Mouse (Mus musculus): ENCODE results near the gene Camkk1.
A peak's percentile ranks its signal among the peaks of the same experiment; 100 is the strongest.

The Camkk1 gene

GRCm38 (mm10) chr11:73014831-73015344, 3.9 kb upstream of the Camkk1 start:
- no peak for DNase-seq (ENCODE audit: extremely low read depth, low read depth, low spot score)

DNA sequence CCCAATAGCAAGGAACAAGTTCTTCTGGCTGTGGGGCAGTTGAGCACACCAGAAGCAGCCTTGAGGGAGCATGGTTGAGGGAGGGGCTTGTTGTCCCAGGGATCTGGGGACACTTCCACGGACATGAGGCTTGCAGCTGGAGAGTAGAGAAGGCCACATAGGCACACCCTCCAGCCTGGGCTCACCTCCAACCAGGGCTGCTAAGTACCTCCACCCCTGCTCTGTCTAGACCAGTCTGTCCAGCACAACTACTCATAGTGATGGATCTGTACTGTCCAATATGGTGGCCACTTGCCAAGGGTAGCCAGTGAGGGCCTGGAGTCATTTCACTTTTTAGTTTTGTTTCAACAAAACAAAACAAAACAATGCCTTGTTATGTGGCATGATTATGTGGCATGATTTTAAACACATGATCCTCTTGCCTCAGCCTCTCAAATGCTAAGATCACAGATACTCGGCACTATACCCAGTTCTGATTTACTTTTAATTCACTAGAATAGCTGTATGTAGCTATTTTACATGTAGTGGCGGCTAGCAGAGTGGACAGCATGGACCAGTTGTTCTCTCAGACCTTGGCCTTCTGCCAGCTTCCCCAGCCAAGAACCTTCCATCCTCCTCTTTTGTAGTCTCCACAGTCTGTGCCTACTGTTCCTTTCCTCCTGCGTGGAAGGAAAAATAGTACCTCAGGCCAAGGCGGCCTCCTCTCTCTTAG, 3.3 kb upstream of the Camkk1 start:
- DNase-seq (ENCODE audit: extremely low read depth, low read depth, low spot score), result no peak

DNA sequence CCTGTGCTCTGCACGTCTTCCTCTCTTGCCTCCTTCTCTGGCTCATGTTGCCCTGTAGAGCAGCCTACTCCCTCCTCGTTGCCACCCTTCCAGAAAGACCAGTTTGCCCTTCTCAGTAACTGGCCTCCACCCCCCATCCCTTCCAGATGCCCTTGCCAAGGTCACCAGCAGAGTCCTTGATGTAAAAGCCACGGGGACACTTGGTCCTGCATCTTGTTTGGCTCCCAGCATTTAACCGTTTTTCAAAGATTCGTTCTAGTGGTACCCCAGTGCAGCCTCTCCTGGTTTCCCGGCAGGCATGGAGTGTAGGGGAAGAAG, 2.7 kb upstream of the Camkk1 start:
- no peak for DNase-seq (ENCODE audit: extremely low read depth, low read depth, low spot score)

DNA sequence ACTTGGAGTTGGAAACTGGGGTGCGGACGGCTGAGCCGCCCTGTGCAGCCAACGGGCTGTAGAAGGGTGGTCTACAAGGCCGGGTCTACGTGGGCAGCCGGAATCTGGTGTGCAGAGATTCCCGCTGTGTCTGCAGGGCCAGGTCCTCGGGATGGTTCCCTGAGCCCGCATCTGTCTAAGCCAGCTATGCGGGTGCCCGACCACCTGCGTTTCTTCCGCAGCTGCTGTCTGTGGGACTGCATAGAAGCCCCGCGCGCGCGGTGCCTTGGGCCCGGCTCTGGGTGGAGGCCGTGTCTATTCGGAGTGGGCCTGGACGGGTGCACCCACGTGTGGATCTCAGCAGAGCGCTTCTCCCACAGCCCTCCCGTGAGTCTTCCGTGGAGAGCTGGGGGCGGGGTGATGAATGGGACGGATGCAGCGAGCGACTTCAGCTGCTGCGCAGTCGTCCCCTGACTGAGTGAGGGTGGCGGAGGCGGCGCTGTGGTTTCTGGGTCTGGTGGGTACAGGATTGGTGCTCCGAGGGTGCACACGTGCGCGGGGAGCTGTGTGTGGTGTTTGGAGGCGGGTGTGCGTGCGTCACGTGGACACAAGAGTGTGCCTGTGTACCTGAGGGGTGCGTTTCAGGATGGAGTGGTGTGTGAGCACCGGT, 463 bp downstream of the Camkk1 start:
- DNase-seq (ENCODE audit: extremely low read depth, low read depth, low spot score), result no peak

DNA sequence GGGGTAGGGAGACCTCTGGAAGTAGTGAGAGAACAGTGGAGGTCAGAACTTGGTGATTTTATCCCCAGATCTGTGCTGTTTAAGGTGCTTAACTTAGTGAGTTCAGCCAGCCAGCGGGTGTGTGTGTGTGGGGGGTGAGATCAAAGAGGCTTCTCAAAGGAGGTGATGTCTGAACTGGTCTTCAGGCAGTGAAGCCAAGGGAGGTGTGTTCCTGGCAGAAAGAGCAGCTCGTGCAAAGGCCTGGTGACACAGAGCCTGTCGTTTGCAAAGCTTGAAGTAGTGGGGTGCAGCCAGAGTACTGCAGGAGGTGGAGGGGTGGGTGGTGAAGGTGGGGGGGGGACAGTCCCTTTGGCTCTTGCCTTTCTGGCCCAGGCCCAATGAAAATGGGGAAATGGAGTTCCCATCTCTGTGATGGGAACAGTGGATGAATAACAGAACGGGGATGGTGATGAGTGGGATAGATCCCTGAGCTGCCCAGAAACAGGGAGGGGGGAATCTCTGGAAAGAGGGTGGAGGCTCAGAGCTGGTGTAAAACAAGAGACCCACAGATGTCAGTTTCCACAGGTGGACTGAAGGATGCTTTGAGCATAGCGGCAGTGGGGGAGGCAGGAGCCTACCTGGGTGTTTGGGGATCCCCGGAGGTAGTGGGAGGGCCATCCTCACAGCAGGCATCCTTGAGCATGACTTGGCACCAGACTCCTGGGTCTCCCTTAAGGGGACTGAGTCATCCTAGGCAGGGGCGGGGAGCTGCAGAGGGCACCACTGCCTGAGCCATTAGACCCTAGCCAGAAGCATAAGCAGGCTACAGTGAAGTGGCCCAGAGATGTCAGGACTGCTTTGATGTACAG, 2.4 kb downstream of the Camkk1 start:
- no peak for DNase-seq (ENCODE audit: extremely low read depth, low read depth, low spot score)

GRCm38 (mm10) chr11:73023099-73023498, 4.3 kb downstream of the Camkk1 start:
- DNase-seq (ENCODE audit: extremely low read depth, low read depth, low spot score), result no peak

DNA sequence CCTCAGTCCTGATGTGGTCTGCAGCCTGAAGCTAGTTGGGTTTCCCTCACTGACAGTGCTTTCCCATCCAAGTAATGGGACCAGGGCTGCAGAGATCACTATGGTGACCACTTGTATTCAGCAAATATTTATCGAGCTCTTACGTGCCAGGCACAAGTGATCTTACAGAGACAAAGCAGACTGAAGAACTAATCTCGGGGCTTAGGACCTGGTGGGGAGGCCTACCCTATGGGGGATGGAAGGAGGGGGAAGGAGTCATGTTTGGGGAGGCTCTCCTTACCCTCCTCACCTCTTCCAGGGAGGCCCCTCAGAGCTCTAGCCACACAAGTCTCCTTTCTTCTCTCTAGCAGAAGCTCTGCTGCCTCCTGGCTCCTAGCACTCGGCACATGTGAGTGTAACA, 5.0 kb downstream of the Camkk1 start:
- DNase-seq (ENCODE audit: extremely low read depth, low read depth, low spot score), result no peak

GRCm38 (mm10) chr11:73024236-73024904, 5.6 kb downstream of the Camkk1 start:
- no peak for DNase-seq (ENCODE audit: extremely low read depth, low read depth, low spot score)

DNA sequence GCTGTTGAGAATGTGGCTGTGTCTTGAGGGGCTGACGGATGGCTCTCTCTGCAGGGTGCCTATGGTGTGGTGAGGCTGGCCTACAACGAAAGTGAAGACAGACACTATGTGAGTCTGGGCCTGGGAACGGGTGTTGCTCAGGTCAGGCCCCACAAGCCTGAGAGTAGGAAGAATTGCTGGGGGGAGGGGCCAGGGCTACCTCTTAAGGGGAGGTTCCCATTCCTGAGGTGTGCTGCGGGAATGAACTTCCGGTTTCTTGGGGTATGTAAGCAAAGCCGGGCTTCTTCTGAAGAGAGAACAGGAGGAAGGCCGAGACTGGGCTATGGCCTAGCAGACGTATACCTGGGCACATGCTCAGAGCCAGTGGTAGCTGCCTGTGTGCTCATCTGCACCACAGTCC, 8.2 kb downstream of the Camkk1 start:
- DNase-seq (ENCODE audit: extremely low read depth, low read depth, low spot score), result no peak

DNA sequence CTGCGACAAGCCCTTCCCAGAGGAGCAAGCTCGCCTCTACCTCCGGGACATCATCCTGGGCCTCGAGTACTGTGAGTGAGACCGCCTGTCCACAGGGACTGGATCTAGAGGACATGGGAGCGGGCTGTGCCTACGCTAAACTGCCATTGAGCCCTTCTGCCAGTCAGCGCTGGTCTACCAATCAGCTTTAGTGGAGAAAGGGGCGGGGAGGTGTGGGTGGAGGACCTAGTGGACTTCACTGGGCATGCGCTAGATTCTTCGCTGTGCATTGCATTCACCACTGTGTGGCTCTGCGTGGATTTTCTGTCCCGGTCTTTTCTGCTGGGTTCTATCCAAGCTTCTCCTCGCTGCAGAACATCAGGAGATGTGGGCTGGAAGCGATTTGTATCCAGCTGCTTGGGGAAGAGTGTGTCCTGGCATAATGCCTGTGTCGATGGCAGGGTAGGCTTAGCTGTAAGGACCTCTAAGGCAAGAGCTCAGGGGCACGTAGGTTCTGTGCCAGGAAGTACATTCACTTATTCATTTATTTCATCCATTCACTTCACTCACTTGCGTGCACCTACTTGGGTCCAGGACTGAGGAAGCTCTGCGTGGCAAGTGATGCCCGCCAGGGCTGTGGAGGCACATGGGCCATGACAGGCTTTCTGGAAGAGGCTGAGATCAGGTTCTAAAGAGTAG, 12.2 kb downstream of the Camkk1 start:
- no peak for DNase-seq (ENCODE audit: extremely low read depth, low read depth, low spot score)

- no peak for DNase-seq (ENCODE audit: extremely low read depth, low read depth, low spot score)
Observed at GRCm38 (mm10) chr11:73031536-73031935, 12.7 kb downstream of the Camkk1 start.

DNA sequence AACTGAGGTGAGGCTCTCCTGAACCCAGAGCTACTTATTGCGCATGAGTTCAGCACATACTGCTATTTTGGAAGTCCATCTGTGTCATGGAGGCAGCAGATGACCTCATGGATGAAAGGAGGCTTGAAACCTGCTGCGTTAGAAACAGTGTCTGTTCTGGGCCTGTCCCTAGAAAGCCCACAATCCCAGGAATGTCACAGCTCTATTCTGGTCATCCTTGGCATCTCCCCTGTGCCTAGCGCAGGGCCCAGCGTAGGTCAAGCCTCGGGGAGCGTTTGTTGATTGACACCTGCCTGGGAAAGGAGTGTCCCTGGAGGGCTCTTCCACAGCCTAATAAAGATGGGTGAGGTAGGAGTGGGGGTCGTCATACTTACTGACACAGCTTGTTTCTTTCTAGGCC, 17.3 kb downstream of the Camkk1 start:
- DNase-seq (ENCODE audit: extremely low read depth, low read depth, low spot score), result no peak

DNA sequence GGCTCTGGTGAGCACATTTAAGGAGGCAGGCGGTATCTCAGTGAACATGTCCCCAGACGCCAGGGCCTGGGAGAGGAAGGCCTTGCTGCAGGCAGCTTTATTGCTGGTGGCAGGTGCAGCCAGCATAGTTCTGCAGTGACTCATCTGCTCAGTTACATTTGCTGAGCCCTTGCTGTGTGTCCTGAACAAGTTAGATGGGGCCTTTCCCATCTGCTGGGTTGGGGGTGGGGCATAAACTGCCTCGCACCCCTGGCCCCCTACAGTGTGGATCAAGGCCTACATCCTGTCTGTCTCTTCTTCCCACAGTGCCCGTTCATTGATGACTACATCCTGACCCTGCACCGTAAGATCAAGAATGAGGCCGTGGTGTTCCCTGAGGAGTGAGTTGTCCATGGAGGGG, 18.1 kb downstream of the Camkk1 start:
- no peak for DNase-seq (ENCODE audit: extremely low read depth, low read depth, low spot score)

DNA sequence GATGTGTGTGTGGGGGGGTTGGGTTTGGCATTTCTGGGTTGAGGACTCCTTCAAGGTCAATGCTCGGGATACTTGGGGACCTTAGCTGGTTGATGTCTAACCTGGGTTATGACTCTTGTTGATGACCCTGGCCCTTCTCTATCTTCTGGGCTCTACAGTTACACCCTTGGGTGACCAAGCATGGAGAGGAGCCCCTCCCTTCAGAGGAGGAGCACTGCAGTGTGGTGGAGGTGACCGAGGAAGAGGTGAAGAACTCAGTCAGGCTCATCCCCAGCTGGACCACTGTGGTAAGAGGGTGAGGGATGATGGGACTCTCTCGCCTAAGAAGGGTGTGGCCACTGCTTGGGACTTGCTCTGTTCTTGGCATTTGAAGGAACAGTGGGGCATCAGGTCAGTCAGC, 18.9 kb downstream of the Camkk1 start:
- no peak for DNase-seq (ENCODE audit: extremely low read depth, low read depth, low spot score)

DNA sequence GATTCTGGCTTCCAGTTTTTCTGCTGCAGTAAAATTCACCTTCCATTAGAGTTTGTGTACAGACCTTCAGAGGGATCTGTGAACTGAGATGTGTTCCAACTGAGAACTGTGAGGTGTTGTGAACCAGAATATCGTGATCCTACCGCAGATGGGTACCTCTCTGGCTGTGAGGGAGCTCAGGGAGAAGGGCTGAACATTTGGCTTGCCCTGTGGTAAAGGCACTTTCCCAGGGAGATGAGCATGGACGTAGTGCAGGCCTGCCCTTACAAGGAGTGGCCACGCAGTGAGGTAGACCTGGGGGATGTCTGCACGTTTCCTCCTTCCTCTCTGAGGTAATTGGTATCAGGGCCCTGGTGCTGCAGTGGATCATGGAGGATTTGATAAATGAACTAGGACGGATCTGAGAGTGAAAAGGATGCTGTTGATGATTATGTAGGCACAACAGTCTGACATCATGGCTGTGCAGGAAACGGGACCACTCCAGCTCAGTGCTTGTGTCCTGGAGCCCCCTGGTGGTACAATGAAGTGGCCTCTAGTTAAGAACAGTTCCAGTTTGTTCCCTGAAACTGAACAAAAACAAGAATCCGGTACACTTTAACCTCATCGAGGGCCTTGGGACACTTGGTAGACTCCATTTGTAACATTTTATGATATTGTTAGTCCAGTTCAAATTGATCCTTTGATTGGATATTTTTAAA, 20.4 kb downstream of the Camkk1 start:
- DNase-seq (ENCODE audit: extremely low read depth, low read depth, low spot score), result no peak

- DNase-seq (ENCODE audit: extremely low read depth, low read depth, low spot score), result no peak
Observed at GRCm38 (mm10) chr11:73044229-73044755, 25.5 kb downstream of the Camkk1 start.

DNA sequence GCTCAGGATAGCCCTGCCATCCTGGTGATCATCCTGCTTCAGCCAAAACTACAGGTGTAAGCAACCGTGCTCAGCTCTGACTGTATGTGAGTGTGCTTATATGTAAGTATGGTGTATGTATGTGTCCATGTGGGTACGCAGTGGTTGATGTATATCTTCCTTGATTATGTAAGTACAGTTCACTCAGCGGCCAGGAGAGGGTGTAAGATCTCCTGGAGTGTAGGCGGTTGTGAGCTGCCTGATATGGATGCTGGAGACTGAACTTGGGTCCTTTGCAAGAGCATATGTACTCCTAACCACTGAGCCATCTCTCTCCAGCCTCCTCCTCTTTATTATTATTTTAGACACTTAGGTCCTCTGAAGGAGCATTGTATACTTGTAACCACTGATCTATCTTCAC, 26.0 kb downstream of the Camkk1 start:
- no peak for DNase-seq (ENCODE audit: extremely low read depth, low read depth, low spot score)

- peak; percentile 64 for DNase-seq (ENCODE audit: extremely low read depth, low read depth, low spot score)
Observed at GRCm38 (mm10) chr11:73047542-73047996, 28.8 kb downstream of the Camkk1 start, which contains the start of gene Ncbp3. Ncbp3 (plus strand) TSS chr11:73047783.

DNA sequence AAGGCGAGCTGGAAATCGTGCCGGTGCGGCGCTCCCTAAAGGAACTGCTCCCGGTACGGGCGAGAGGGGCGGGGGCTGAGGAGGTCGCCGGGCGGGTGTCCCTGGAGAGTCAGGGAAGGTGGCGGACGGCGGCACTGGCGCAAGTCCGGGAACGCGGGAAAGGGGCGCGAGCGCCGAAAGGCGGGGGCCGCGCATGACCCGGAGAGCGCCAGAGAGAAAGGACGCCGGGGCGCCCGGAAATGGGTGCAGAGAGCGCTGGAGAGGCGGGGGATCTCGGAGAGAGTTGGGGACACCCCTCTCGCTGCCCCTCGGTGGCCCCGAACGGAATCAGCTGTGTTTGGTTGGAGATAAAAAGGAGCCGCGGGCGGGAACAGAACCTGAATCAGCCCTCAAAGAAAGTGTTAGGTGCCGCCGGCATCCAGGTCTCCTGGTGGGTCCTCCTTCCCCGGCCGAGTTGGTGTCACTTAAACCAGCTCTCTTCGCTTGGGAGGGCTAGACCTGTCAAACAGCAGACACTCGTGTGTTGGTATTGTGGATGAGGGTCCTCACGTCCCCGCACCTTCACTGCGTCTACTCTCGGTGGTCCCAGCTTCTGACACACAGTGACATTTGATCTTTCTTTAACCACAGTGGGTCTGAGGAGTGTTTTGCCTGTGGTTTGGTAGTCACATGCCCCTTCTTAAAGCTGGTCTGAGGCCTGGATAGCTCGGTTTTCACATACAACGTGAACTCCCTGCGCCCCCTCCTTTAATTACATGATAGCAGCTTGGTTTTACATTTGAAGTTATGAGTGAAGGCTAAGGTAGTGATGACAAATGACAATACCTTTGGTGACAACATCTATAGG, 29.4 kb downstream of the Camkk1 start:
- DNase-seq (ENCODE audit: extremely low read depth, low read depth, low spot score), result no peak
